Mouse (Mus musculus) spleen, adult 2 months (tissue): Measurements from ENCODE around the gene Tnfsf14. TPM values are rescaled to one million over a fixed set of nuclear protein-coding genes. Genes with fewer than 3 reads are reported as not detected.

ENCODE experiments used
- DNase-seq, 2 experiments: peaks; one replicate each; pipeline versions ENCODE4 v3.0.0 to v3.0.0-alpha.2; 2012 to 2021; ENCODE audit warnings: low spot score in 2 of 2, low read depth in 1 of 2
- H3K27ac ChIP-seq: fragments of 200-500 bp; 2 replicates; pipeline ENCODE4 v1.5.1; 2012; ENCODE audit warnings: low read length, inconsistent platforms; ENCODE audit not compliant: insufficient read depth
- H3K27me3 ChIP-seq: fragments of 200-500 bp; 2 replicates; pipeline ENCODE4 v1.6.1; 2012; ENCODE audit warnings: mild to moderate bottlenecking, moderate library complexity, low read length, inconsistent platforms; ENCODE audit not compliant: control insufficient read depth, insufficient read depth
- H3K36me3 ChIP-seq: fragments of 200-500 bp; 2 replicates; pipeline ENCODE4 v1.6.1; 2012; ENCODE audit warnings: mild to moderate bottlenecking, low read length, inconsistent platforms; ENCODE audit not compliant: control insufficient read depth, insufficient read depth
- H3K4me1 ChIP-seq: fragments of 200-500 bp; 2 replicates; pipeline ENCODE4 v1.6.1; 2011; ENCODE audit warnings: inconsistent platforms; ENCODE audit not compliant: control insufficient read depth, insufficient read depth, insufficient read length
- H3K4me3 ChIP-seq: fragments of 200-500 bp; 2 replicates; pipeline ENCODE4 v1.5.1; 2011; ENCODE audit warnings: mild to moderate bottlenecking, inconsistent platforms; ENCODE audit not compliant: insufficient read depth, insufficient read length; ENCODE audit errors: extremely low read depth
- CTCF ChIP-seq: fragments of 200-500 bp; IDR thresholded peaks from 2 replicates; pipeline ENCODE4 v1.5.1; 2011; ENCODE audit warnings: mild to moderate bottlenecking, inconsistent platforms; ENCODE audit not compliant: insufficient read depth, insufficient read length, insufficient replicate concordance; ENCODE audit errors: extremely low read depth
- POLR2A ChIP-seq: fragments of 200-500 bp; IDR thresholded peaks from 2 replicates; pipeline ENCODE4 v1.6.1; 2011; ENCODE audit warnings: low read depth, low read length, inconsistent platforms
- WGBS: fragments of 180-500 bp; shearing (Covaris S2); methylation state at CpG from one replicate; pipeline ENCODE4 v1.1.7; 2018; 5-methylcytosine and 5-hydroxymethylcytosine counted together
- polyA plus RNA-seq: library from polyadenylated mRNA; depleted of rRNA; stranded (reverse); fragments of >200 nt; gene quantifications from 2 replicates; pipeline ENCODE4 v1.2.3, GENCODE M21; 2012

The Tnfsf14 gene
- polyA plus RNA-seq, 1 experiment: 6.1 TPM

- no peak overlapping the region for H3K27ac ChIP-seq
- no peak for DNase-seq
- no peaks in the 10 kb centered on the region for H3K27me3 ChIP-seq
- H3K4me3 ChIP-seq: no peak overlapping the region
- no peaks in the 10 kb centered on the region for H3K36me3 ChIP-seq
- WGBS: 70% methylated on average over 4 of the region's 4 CpGs
- no peaks in the 10 kb centered on the region; the same call in 1 of the 2 replicates for H3K4me1 ChIP-seq
- no peak for TF ChIP-seq POLR2A
- no peak for TF ChIP-seq CTCF
Observed at GRCm38 (mm10) chr17:57221911-57222310, 27.9 kb upstream of the Tnfsf14 start.

GRCm38 (mm10) chr17:57219884-57220207 lies 25.9 kb upstream of the Tnfsf14 start:
- peak; percentile 29 to 43 for DNase-seq
- WGBS: 21% methylated on average over 3 of the region's 3 CpGs
- no peak overlapping the region for H3K27ac ChIP-seq
- H3K4me1 ChIP-seq: no peaks in the 10 kb centered on the region; the same call in 1 of the 2 replicates
- no peak overlapping the region for H3K4me3 ChIP-seq
- no peaks in the 10 kb centered on the region for H3K27me3 ChIP-seq
- TF ChIP-seq POLR2A (no peak), CTCF (peak; percentile 53; the same call in 1 of the 2 replicates)
- no peaks in the 10 kb centered on the region for H3K36me3 ChIP-seq

DNA sequence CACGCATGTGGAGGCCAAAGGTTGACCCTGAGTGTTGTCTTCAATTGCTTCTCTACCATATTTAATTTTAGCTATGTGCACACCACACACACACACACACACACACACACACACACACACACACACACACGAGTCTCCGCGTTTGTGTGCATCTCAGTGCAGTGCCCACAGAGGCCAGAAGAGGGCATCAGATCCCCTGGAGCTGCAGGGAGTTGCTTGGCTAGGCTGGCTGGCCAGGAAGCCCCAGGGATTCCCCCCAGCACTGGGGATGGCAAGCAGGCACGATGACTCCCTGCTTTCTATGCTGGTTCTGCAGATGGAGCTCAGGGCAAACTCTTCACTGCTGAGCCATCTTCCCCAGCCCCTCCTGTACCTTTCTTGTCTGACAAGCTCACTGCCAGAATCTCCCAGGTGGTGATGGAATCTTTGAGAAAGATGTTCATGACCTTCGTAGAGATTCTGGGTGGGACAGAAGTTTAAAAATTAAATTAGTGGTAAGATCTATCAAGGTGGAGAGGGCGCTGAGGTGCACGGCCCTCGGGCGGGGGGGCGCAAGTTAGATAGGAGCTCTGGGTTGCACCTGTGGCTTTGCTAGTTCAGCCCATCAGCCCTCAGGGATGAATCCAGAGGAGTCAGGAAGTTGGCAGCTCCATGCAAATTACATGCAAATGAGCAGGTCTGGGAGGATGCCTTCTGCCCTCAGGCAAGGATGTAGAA lies 25.3 kb upstream of the Tnfsf14 start:
- WGBS: 14% methylated on average over 11 of the region's 11 CpGs
- H3K27me3 ChIP-seq: no peaks in the 10 kb centered on the region
- DNase-seq: peak; percentile 30 to 79

DNA sequence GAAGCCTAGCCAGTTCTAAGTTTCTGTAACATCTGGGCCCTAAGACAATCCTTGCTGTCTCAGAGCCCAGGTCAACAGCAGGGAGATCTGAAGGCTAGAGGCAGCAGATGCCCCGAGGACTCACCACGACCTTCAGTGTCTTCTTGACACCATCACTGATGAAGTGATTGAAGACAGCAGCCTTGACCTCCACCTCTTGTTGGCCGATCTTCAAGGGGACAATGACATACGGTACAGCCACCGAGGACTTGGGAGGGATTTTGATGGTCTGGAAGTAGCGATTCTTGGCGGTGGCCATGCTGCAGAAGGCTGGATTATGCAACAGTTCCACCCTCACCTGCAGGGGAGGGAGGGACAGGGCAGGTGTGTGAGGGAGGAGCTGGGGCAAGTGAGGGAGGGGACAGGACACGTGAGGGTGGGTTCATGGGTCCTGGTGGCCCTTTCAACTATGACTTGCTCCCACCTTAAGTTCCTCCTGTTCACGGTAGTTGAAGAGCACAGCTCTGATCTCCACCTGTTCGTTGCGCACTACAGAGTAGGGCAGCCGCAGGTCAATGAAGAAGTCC lies 24.4 kb upstream of the Tnfsf14 start:
- Histone ChIP-seq H3K4me1 (no peaks in the 10 kb centered on the region; the same call in 1 of the 2 replicates), H3K27ac (no peak overlapping the region), H3K36me3 (no peaks in the 10 kb centered on the region), H3K4me3 (no peak overlapping the region), H3K27me3 (no peaks in the 10 kb centered on the region)
- no peak for TF ChIP-seq CTCF
- TF ChIP-seq POLR2A: no peak
- no peak for DNase-seq
- 85% methylated on average over 12 of the region's 12 CpGs for WGBS

More for the DNA sequence above, 25.3 kb upstream of the Tnfsf14 start:
- Histone ChIP-seq H3K4me3 (no peak overlapping the region), H3K36me3 (no peaks in the 10 kb centered on the region), H3K4me1 (no peaks in the 10 kb centered on the region; the same call in 1 of the 2 replicates), H3K27ac (no peak overlapping the region)
- TF ChIP-seq POLR2A: no peak
- TF ChIP-seq CTCF: peak; percentile 85

DNA sequence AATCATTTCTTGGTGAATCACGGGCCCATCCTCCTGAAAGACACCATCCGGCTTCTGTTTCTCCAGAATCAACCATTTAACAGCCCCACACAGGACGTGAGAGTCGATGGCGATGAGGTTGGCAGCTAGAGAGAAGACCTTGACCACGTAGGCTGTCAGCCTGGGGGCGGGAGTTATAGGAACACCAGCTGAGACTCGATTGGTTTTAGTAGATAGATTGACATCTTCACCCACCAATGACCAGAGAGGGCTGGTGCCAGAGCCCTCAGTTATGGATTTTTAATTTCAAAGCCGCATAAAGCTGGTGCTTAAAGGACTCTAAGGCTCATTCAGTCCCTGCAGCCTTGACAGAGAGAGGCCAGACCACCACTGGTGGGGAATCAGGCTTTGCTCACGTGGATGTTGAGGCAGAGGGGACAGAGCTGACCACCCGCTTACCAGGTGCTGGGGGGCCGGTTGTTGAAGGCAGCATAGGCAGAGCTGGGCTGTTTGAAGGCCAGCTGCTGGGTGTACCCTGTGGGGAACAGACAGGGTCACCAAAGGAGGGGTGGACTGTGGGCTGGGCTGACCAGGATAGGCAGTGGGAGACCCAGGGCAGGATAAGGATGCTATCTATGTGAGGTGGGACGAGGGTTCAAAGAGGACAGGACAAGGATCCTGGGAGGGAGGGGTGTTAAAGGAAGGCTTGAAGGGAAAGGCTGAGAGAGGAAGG lies 20.9 kb upstream of the Tnfsf14 start:
- no peak for TF ChIP-seq POLR2A
- TF ChIP-seq CTCF: no peak
- H3K27me3 ChIP-seq: no peaks in the 10 kb centered on the region
- WGBS: 59% methylated on average over 13 of the region's 13 CpGs
- no peak overlapping the region for H3K27ac ChIP-seq
- no peak for DNase-seq
- H3K4me1 ChIP-seq: no peaks in the 10 kb centered on the region
- H3K4me3 ChIP-seq: no peak overlapping the region
- no peaks in the 10 kb centered on the region for H3K36me3 ChIP-seq

DNA sequence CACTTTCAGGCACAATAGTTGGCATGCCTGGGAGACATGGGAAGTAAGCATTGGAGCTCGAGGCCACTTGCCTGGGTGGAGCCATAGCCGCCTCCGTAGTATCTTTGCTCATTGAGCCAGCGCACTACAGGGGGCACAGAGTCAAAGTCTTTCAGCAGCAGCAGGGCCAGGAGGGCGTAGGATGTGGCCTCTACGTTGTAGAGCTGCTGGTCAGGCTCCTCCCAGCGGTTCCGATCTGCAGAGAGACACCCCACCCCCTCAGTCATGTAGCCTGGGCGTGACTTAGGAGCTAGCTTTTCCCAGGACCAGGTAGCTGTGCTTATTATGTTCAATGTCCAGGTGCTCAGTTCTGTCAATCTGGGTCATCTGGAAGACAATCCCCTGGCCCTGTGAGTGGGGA lies 17.5 kb upstream of the Tnfsf14 start:
- WGBS: 85% methylated on average over 9 of the region's 9 CpGs
- H3K4me3 ChIP-seq: no peak overlapping the region

GRCm38 (mm10) chr17:57209330-57209729 lies 15.4 kb upstream of the Tnfsf14 start:
- Histone ChIP-seq H3K27me3 (no peaks in the 10 kb centered on the region), H3K36me3 (no peaks in the 10 kb centered on the region), H3K4me3 (no peak overlapping the region), H3K27ac (no peak overlapping the region), H3K4me1 (no peaks in the 10 kb centered on the region)
- TF ChIP-seq POLR2A: no peak
- TF ChIP-seq CTCF: peak; percentile 30; the same call in 1 of the 2 replicates
- 25% methylated on average over 4 of the region's 4 CpGs for WGBS
- peak in 1 of 2 experiments; percentile 27 for DNase-seq

More for the DNA sequence above, 17.5 kb upstream of the Tnfsf14 start:
- no peak for TF ChIP-seq CTCF
- TF ChIP-seq POLR2A: no peak
- DNase-seq: no peak
- no peak overlapping the region for H3K27ac ChIP-seq
- H3K4me1 ChIP-seq: no peaks in the 10 kb centered on the region
- H3K27me3 ChIP-seq: no peaks in the 10 kb centered on the region
- no peaks in the 10 kb centered on the region for H3K36me3 ChIP-seq
